Mouse (Mus musculus) spleen, postnatal 10 days (tissue): ENCODE measurements around the gene Hs6st1.
"Not testable (repeated sequence)": the region's sequence is repeated elsewhere in the genome, so short reads cannot be mapped to it uniquely, and the experiment has no call there.

Source experiments
- DNase-seq, 2 experiments: peaks; one replicate each; pipeline ENCODE4 v3.0.0; 2021 to 2022; ENCODE audit warnings: low spot score in 2 of 2

The Hs6st1 gene

GRCm38 (mm10) chr1:36068076-36068475 lies at the start of gene Hs6st1:
TSS of gene Hs6st1 (plus strand) at chr1:36068400.
- peak; percentile 90 to 96 for DNase-seq

GRCm38 (mm10) chr1:36018617-36019016 lies 49.6 kb upstream of the Hs6st1 start:
- DNase-seq: no peak

- DNase-seq: no peak
Observed at GRCm38 (mm10) chr1:36019161-36019560, 49.0 kb upstream of the Hs6st1 start.

- no peak for DNase-seq
Observed at GRCm38 (mm10) chr1:36020315-36020714, 47.9 kb upstream of the Hs6st1 start.

GRCm38 (mm10) chr1:36030421-36030821 lies 37.8 kb upstream of the Hs6st1 start:
- no peak for DNase-seq

GRCm38 (mm10) chr1:36038769-36039168 lies 29.4 kb upstream of the Hs6st1 start:
- no peak for DNase-seq

GRCm38 (mm10) chr1:36042072-36042471 lies 26.1 kb upstream of the Hs6st1 start:
- DNase-seq: no peak

GRCm38 (mm10) chr1:36043793-36044192 lies 24.4 kb upstream of the Hs6st1 start:
- not testable (repeated sequence) for DNase-seq

- DNase-seq: no peak
Observed at GRCm38 (mm10) chr1:36044288-36044687, 23.9 kb upstream of the Hs6st1 start.

GRCm38 (mm10) chr1:36052672-36053071 lies 15.5 kb upstream of the Hs6st1 start:
- DNase-seq: peak in 1 of 2 experiments; percentile 12

- peak in 1 of 2 experiments; percentile 9 for DNase-seq
Observed at GRCm38 (mm10) chr1:36053566-36053965, 14.6 kb upstream of the Hs6st1 start.

GRCm38 (mm10) chr1:36054182-36054966 lies 13.8 kb upstream of the Hs6st1 start:
- DNase-seq: peak; percentile 35 to 54

GRCm38 (mm10) chr1:36054967-36055357 lies 13.2 kb upstream of the Hs6st1 start:
- peak; percentile 15 to 26 for DNase-seq

GRCm38 (mm10) chr1:36059351-36059750 lies 8.8 kb upstream of the Hs6st1 start:
- peak in 1 of 2 experiments; percentile 6 for DNase-seq

- peak in 1 of 2 experiments; percentile 11 for DNase-seq
Observed at GRCm38 (mm10) chr1:36059959-36060953, 7.9 kb upstream of the Hs6st1 start.

GRCm38 (mm10) chr1:36061211-36061915 lies 6.8 kb upstream of the Hs6st1 start:
- DNase-seq: peak; percentile 2 to 9

GRCm38 (mm10) chr1:36062088-36062805 lies 6.0 kb upstream of the Hs6st1 start:
- DNase-seq: peak in 1 of 2 experiments; percentile 58

- DNase-seq: peak in 1 of 2 experiments; percentile 11
Observed at GRCm38 (mm10) chr1:36062826-36063640, 5.2 kb upstream of the Hs6st1 start.

GRCm38 (mm10) chr1:36063641-36063955 lies 4.6 kb upstream of the Hs6st1 start:
- DNase-seq: peak in 1 of 2 experiments; percentile 9

- peak; percentile 19 to 23 for DNase-seq
Observed at GRCm38 (mm10) chr1:36064223-36064622, 4.0 kb upstream of the Hs6st1 start.
